Mouse (Mus musculus) 3T3-L1 (cell line): ENCODE results near the gene Olfr1263.

Experiments used
- DNase-seq: peaks from one replicate; pipeline ENCODE4 v3.0.0-alpha.2; 2015; ENCODE audit warnings: low read depth, low spot score

Olfr1263 gene

GRCm38 (mm10) chr2:90011831-90012230 is at the start of gene Olfr1263:
TSS of gene Olfr1263 (plus strand) at chr2:90012131.
- no peak for DNase-seq

- no peak for DNase-seq
Observed at GRCm38 (mm10) chr2:89974184-89974583, 37.7 kb upstream of the Olfr1263 start, which contains the start of gene Olfr1260. TSS of gene Olfr1260 (plus strand) at chr2:89974340.

- DNase-seq, result no peak
Observed at GRCm38 (mm10) chr2:89977709-89978108, 34.2 kb upstream of the Olfr1263 start.

GRCm38 (mm10) chr2:89990921-89991320 is 21.0 kb upstream of the Olfr1263 start, which contains the start of gene Olfr1261:
TSS of gene Olfr1261 (plus strand) at chr2:89991221.
- DNase-seq, result no peak

- no peak for DNase-seq
Observed at GRCm38 (mm10) chr2:89999845-90000244, 12.1 kb upstream of the Olfr1263 start, which contains the start of gene Olfr1262. TSS of gene Olfr1262 (plus strand) at chr2:90000145.

GRCm38 (mm10) chr2:90025477-90025876 is 13.5 kb downstream of the Olfr1263 start, which contains the start of gene Olfr1264:
TSS of gene Olfr1264 (minus strand) at chr2:90025577.
- no peak for DNase-seq

GRCm38 (mm10) chr2:90035037-90035436 is 23.1 kb downstream of the Olfr1263 start, which contains the start of gene Olfr1265:
TSS of gene Olfr1265 (plus strand) at chr2:90035337.
- DNase-seq, result no peak

- DNase-seq, result no peak
Observed at GRCm38 (mm10) chr2:90063494-90063893, 51.6 kb downstream of the Olfr1263 start, which contains the start of gene Olfr140. TSS of gene Olfr140 (minus strand) at chr2:90063594.
